In genomic region chr19:38043281-38043981, GRCm38 (mm10) we compare ENCODE assay signal across 8 mouse cellular contexts. TPM values are rescaled to one million over a fixed set of nuclear protein-coding genes. Genes with fewer than 3 reads are reported as not detected.
A peak's percentile ranks its signal among the peaks of the same experiment; 100 is the strongest.
DNase-seq lines count a peak whose midpoint lies in the region; ATAC-seq lines count a peak whose summit lies in the region.

Myof (minus strand) TSS chr19:38043577.

- H3K9ac ChIP-seq in embryonic facial prominence, embryonic 12.5 days, result peak within 1 kb of the TSS; percentile 37
- H3K9ac ChIP-seq in heart, embryonic 12.5 days, result peak within 1 kb of the TSS; percentile 49
- H3K9ac ChIP-seq in kidney, embryonic 14.5 days (ENCODE audit: low read depth, low read length), result peak within 1 kb of the TSS; percentile 37

- no peaks in the 10 kb centered on the region for H3K9me3 ChIP-seq in embryonic facial prominence, embryonic 12.5 days
- no peaks in the 10 kb centered on the region for H3K9me3 ChIP-seq in heart, embryonic 12.5 days (replicated peaks)
- H3K9me3 ChIP-seq in kidney, embryonic 14.5 days (ENCODE audit: control insufficient read depth, low read length), result no peaks in the 10 kb centered on the region

- H3K4me3 ChIP-seq in embryonic facial prominence, embryonic 12.5 days, result peak within 1 kb of the TSS; percentile 38
- peak within 1 kb of the TSS; percentile 51 for H3K4me3 ChIP-seq in heart, embryonic 12.5 days
- peak within 1 kb of the TSS; percentile 48 for H3K4me3 ChIP-seq in kidney, embryonic 14.5 days (ENCODE audit: low read length)

- H3K27me3 ChIP-seq in embryonic facial prominence, embryonic 12.5 days, result no peaks in the 10 kb centered on the region
- H3K27me3 ChIP-seq in heart, embryonic 12.5 days (replicated peaks), result peaks cover 4% of the 10 kb centered on the region; the same call in 1 of the 2 replicates
- H3K27me3 ChIP-seq in kidney, embryonic 14.5 days (ENCODE audit: control insufficient read depth, insufficient read depth, low read length), result no peaks in the 10 kb centered on the region

- peak within 1 kb of the TSS; percentile 49 for H3K4me2 ChIP-seq in embryonic facial prominence, embryonic 12.5 days (replicated peaks)
- H3K4me2 ChIP-seq in heart, embryonic 12.5 days, result peak within 1 kb of the TSS; percentile 90
- peak within 1 kb of the TSS; percentile 70 for H3K4me2 ChIP-seq in kidney, embryonic 14.5 days (replicated peaks; ENCODE audit: low read depth, low read length)

- DNase-seq in spleen, postnatal 36 days (ENCODE audit: low spot score in 2 of 2), result peak; percentile 29 to 47
- DNase-seq in spleen, postnatal 14 days (ENCODE audit: low spot score in 2 of 2), result no peak
- DNase-seq in lung, postnatal 10 days, result peak; percentile 81
- DNase-seq in retina, postnatal 1 day, result peak; percentile 50
- no peak for DNase-seq in layer of hippocampus, postnatal 25 days (ENCODE audit: extremely low spot score in 1 of 2, low spot score in 1 of 2)

- WGBS in embryonic facial prominence, embryonic 12.5 days, result 1% methylated on average over 28 of the region's 28 CpGs
- under 1% methylated on average over 28 of the region's 28 CpGs for WGBS in heart, embryonic 12.5 days
- WGBS in kidney, embryonic 14.5 days, result under 1% methylated on average over 28 of the region's 28 CpGs

- peak within 1 kb of the TSS; percentile 70 for H3K27ac ChIP-seq in embryonic facial prominence, embryonic 12.5 days
- H3K27ac ChIP-seq in heart, embryonic 12.5 days (ENCODE audit: poor library complexity, severe bottlenecking), result peak within 1 kb of the TSS; percentile 57; the same call in 1 of the 2 replicates
- H3K27ac ChIP-seq in kidney, embryonic 14.5 days (ENCODE audit: low read depth, low read length), result peak within 1 kb of the TSS; percentile 53; the same call in 1 of the 2 replicates

- peaks cover 8% of the 10 kb centered on the region for H3K4me1 ChIP-seq in embryonic facial prominence, embryonic 12.5 days
- H3K4me1 ChIP-seq in heart, embryonic 12.5 days (replicated peaks), result peaks cover 7% of the 10 kb centered on the region
- no peaks in the 10 kb centered on the region; the same call in 1 of the 2 replicates for H3K4me1 ChIP-seq in kidney, embryonic 14.5 days (ENCODE audit: control insufficient read depth, insufficient read depth, low read length)

- peak; percentile 86 for ATAC-seq in embryonic facial prominence, embryonic 12.5 days (ENCODE audit: insufficient number of reproducible peaks, insufficient read depth, low FRiP score, low TSS enrichment)
- ATAC-seq in heart, embryonic 12.5 days (ENCODE audit: insufficient number of reproducible peaks, low FRiP score), result peak; percentile 75; the same call in 1 of the 2 replicates
- peak; percentile 89 for ATAC-seq in kidney, embryonic 14.5 days (ENCODE audit: low FRiP score, low TSS enrichment)

- no peaks in the 10 kb centered on the region for H3K36me3 ChIP-seq in embryonic facial prominence, embryonic 12.5 days
- no peaks in the 10 kb centered on the region for H3K36me3 ChIP-seq in heart, embryonic 12.5 days
- H3K36me3 ChIP-seq in kidney, embryonic 14.5 days (ENCODE audit: control insufficient read depth, insufficient read depth, low read length), result no peaks in the 10 kb centered on the region

RNA-seq across cellular contexts. Expression of gene Myof, which starts in this region (rescaled TPM):
- 13.5 and 15.0 TPM in 2 replicates for polyA plus RNA-seq in embryonic facial prominence, embryonic 12.5 days (2016; fragmentation: Nextera tagmentation; extraction: Ambion mirVana)
- 8.9 and 9.4 TPM in 2 replicates for polyA plus RNA-seq in heart, embryonic 12.5 days (2016; fragmentation: Nextera tagmentation; extraction: Ambion mirVana)
- polyA plus RNA-seq in kidney, embryonic 14.5 days (2014; fragmentation: Nextera tagmentation; extraction: Ambion mirVana), result 14.5 and 17.1 TPM in 2 replicates
- 1 to 10 TPM; 3.2 to 3.8 TPM for total RNA-seq in layer of hippocampus, postnatal 25 days (2021)

Comparison
In these comparisons a context has a peak if more than half of its experiments do, and no peak if none do; other contexts are left out.
1. DNase-seq: peak in spleen, postnatal 36 days (2 of 2), lung, postnatal 10 days (single experiment) and retina, postnatal 1 day (single experiment); none in spleen, postnatal 14 days (0 of 2) and layer of hippocampus, postnatal 25 days (0 of 2).
2. Peak in every context shown above with its lines, with median percentiles within 50 percentile points of each other: ATAC-seq, H3K27ac ChIP-seq, H3K4me2 ChIP-seq, H3K4me3 ChIP-seq and H3K9ac ChIP-seq.